Mouse (Mus musculus) kidney, adult 2 months (tissue): Measurements from ENCODE around the gene Cyp21a1.

Source experiments
- CTCF ChIP-seq: fragments of 200-500 bp; conservative IDR thresholded peaks from 2 replicates; pipeline ENCODE4 v1.5.1; 2011; ENCODE audit warnings: low read depth, mild to moderate bottlenecking, control low read depth, low read length, moderate library complexity, mixed read lengths; ENCODE audit not compliant: insufficient read depth, insufficient read length
- POLR2A ChIP-seq: fragments of 200-500 bp; IDR thresholded peaks from one replicate; pipeline ENCODE4 v1.6.1; 2011; ENCODE audit warnings: low read depth, low read length, control low read depth

DNA sequence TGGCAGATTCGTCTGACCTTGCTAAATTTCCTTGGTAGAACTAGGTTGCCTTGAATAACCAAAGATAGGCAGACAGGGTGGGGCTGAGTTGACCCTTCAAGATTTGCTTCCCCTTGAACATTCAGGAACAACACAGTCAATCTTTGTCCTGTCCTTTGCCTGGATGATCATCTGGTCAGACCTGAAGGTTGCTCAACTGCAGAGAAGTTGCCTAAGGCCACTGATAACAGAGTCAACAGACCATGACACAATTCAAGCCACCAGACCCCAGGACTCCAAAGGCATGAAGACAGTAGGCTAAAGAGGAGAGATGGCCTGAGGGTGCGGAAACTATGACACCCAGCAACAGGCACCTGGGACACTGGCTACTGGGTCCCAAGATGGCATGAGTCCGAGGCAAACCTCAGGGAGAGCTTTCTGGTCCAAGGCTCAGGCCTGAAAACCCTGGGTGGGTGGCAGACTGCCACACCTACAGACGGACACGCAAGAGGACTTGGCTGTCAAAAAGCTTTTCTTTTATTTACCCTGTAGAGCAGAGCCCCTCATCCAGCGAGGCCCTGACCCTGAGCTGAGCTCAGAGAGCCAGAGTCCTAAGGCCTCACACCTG lies 4.3 kb upstream of the Cyp21a1 start:
- TF ChIP-seq POLR2A (no peak), CTCF (no peak)
